Mouse (Mus musculus): ENCODE results near the gene Btbd9.

DNA sequence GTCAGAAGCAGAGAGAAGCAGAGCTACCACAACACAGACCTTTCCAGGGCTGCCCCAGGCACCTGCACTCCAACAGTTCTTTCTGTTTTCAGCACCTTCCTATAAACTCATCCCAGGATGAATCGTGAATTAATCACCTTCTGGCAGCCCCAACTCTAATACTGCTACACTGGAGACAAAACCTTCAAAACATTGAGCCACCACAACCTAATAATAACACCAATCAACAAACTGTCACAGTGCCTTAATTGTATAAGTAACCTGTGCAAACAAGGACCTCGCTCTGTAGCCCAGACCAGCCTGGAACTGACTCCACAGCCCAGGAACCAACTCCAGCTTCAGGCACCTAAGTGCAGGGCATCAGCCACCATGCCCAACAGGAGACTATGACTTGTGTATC lies 80.7 kb downstream of the Btbd9 start:
- no peak for TF ChIP-seq CTCF (conservative IDR thresholded peaks at IDR 0.05; ENCODE audit: insufficient read depth, insufficient read length, low read depth, low read length)
- TF ChIP-seq POLR2A (IDR thresholded peaks at IDR 0.05; ENCODE audit: low read depth, low read length), result no peak
